ENCODE assay signal across 11 mouse cellular contexts in genomic region chr8:70879500-70879899, GRCm38 (mm10). TPM values are rescaled to one million over a fixed set of nuclear protein-coding genes. Genes with fewer than 3 reads are reported as not detected.
DNase-seq lines count a peak whose midpoint lies in the region; ATAC-seq and TF ChIP-seq lines count a peak whose summit lies in the region.
"Had no signal": no experiment of that assay in that cellular context is flagged by ENCODE, and none has a peak within 500 bp of the region (broad histone marks: within the 10 kb centered on the region; RNA-seq: fewer than 3 reads in every experiment).

No protein-coding gene starts in this region.

- H3K4me3 ChIP-seq in hindbrain, embryonic 13.5 days, result no peak overlapping the region
- no peak overlapping the region for H3K4me3 ChIP-seq in hindbrain, embryonic 16.5 days (ENCODE audit: low read length)
- no peak overlapping the region for H3K4me3 ChIP-seq in ES-Bruce4 (ENCODE audit: low read depth, low read length)
- H3K4me3 ChIP-seq in embryonic facial prominence, embryonic 14.5 days (ENCODE audit: low read depth, low read length), result no peak overlapping the region
- H3K4me3 ChIP-seq: neural tube, embryonic 15.5 days had no signal

- TF ChIP-seq CTCF in ES-Bruce4 (IDR thresholded peaks at IDR 0.05; ENCODE audit: low read depth, low read length), result no peak

- no peaks in the 10 kb centered on the region for H3K36me3 ChIP-seq in hindbrain, embryonic 13.5 days
- H3K36me3 ChIP-seq in hindbrain, embryonic 16.5 days (ENCODE audit: control insufficient read depth, insufficient read depth, low read length), result no peaks in the 10 kb centered on the region
- no peaks in the 10 kb centered on the region for H3K36me3 ChIP-seq in ES-Bruce4 (ENCODE audit: control insufficient read depth, insufficient read depth, low read length, poor library complexity, severe bottlenecking)
- H3K36me3 ChIP-seq in embryonic facial prominence, embryonic 14.5 days (ENCODE audit: control insufficient read depth, insufficient read depth, low read length), result no peaks in the 10 kb centered on the region
- H3K36me3 ChIP-seq: neural tube, embryonic 15.5 days had no signal

- WGBS in hindbrain, embryonic 13.5 days, result 39% methylated on average over 4 of the region's 4 CpGs
- WGBS in hindbrain, embryonic 16.5 days, result 42% methylated on average over 4 of the region's 4 CpGs
- WGBS in embryonic facial prominence, embryonic 14.5 days, result 47% methylated on average over 4 of the region's 4 CpGs

- H3K27me3 ChIP-seq in hindbrain, embryonic 13.5 days, result peaks cover 10% of the 10 kb centered on the region; the same call in 1 of the 2 replicates
- H3K27me3 ChIP-seq in hindbrain, embryonic 16.5 days (replicated peaks; ENCODE audit: control insufficient read depth, insufficient read depth, low read length), result no peaks in the 10 kb centered on the region
- H3K27me3 ChIP-seq in ES-Bruce4 (ENCODE audit: control insufficient read depth, insufficient read depth, low read length, poor library complexity, severe bottlenecking), result no peaks in the 10 kb centered on the region
- H3K27me3 ChIP-seq in embryonic facial prominence, embryonic 14.5 days (replicated peaks; ENCODE audit: control insufficient read depth, insufficient read depth, low read length), result no peaks in the 10 kb centered on the region

- peak; percentile 81 for DNase-seq in cerebellum, adult 11-12 months
- no peak for DNase-seq in embryonic facial prominence, embryonic 14.5 days (ENCODE audit: low spot score)
- no peak for DNase-seq in heart, adult 8-10 months (ENCODE audit: low spot score)
- DNase-seq in kidney, postnatal 14 days, result no peak

- ATAC-seq in hindbrain, embryonic 13.5 days (ENCODE audit: low FRiP score), result no peak
- no peak for ATAC-seq in hindbrain, embryonic 16.5 days
- no peak for ATAC-seq in embryonic facial prominence, embryonic 14.5 days (ENCODE audit: low read depth)

- TF ChIP-seq EP300 in ES-Bruce4 (IDR thresholded peaks at IDR 0.05; ENCODE audit: insufficient read depth, low read depth, low read length), result no peak

- peak overlapping the region; percentile 30; the same call in 1 of the 2 replicates for H3K9ac ChIP-seq in hindbrain, embryonic 13.5 days
- no peak overlapping the region for H3K9ac ChIP-seq in hindbrain, embryonic 16.5 days (ENCODE audit: low read depth, low read length)
- no peak overlapping the region for H3K9ac ChIP-seq in ES-Bruce4 (ENCODE audit: low read depth, poor library complexity, severe bottlenecking)
- no peak overlapping the region for H3K9ac ChIP-seq in embryonic facial prominence, embryonic 14.5 days (ENCODE audit: low read depth, low read length)
- H3K9ac ChIP-seq: neural tube, embryonic 15.5 days had no signal

- peaks cover 11% of the 10 kb centered on the region for H3K4me1 ChIP-seq in hindbrain, embryonic 13.5 days (replicated peaks)
- peaks cover 6% of the 10 kb centered on the region; the same call in 1 of the 2 replicates for H3K4me1 ChIP-seq in hindbrain, embryonic 16.5 days (ENCODE audit: control insufficient read depth, insufficient read depth, low read depth, low read length)
- H3K4me1 ChIP-seq in ES-Bruce4 (ENCODE audit: control insufficient read depth, insufficient read depth, low read length), result peaks cover 10% of the 10 kb centered on the region
- H3K4me1 ChIP-seq in embryonic facial prominence, embryonic 14.5 days (ENCODE audit: control insufficient read depth, insufficient read depth, low read length), result peaks cover 7% of the 10 kb centered on the region; the same call in 1 of the 2 replicates

- no peak overlapping the region for H3K4me2 ChIP-seq in hindbrain, embryonic 13.5 days
- H3K4me2 ChIP-seq in hindbrain, embryonic 16.5 days (ENCODE audit: low read length), result no peak overlapping the region
- H3K4me2 ChIP-seq in embryonic facial prominence, embryonic 14.5 days (ENCODE audit: low read depth, low read length), result no peak overlapping the region
- H3K4me2 ChIP-seq: neural tube, embryonic 15.5 days had no signal

- no peak for TF ChIP-seq POLR2A in ES-Bruce4 (IDR thresholded peaks at IDR 0.05; ENCODE audit: insufficient read depth, low read length)

- no peak overlapping the region; the same call in 1 of the 2 replicates for H3K27ac ChIP-seq in hindbrain, embryonic 13.5 days
- no peak overlapping the region for H3K27ac ChIP-seq in hindbrain, embryonic 16.5 days (ENCODE audit: low read depth, low read length)
- peak overlapping the region; percentile 48 for H3K27ac ChIP-seq in ES-Bruce4 (ENCODE audit: insufficient read depth, low read length)
- H3K27ac ChIP-seq in embryonic facial prominence, embryonic 14.5 days (replicated peaks; ENCODE audit: low read depth, low read length), result 0 out of 2 replicates have a peak overlapping the region, but pooled peaks have one; percentile 21
- H3K27ac ChIP-seq: kidney, postnatal 0 days; macrophage; neural tube, embryonic 15.5 days had no signal

- H3K9me3 ChIP-seq in hindbrain, embryonic 13.5 days, result no peaks in the 10 kb centered on the region
- H3K9me3 ChIP-seq in hindbrain, embryonic 16.5 days (ENCODE audit: control insufficient read depth, low read length), result no peaks in the 10 kb centered on the region
- H3K9me3 ChIP-seq in ES-Bruce4 (replicated peaks; ENCODE audit: control insufficient read depth, insufficient read depth, low read length, poor library complexity, severe bottlenecking), result no peaks in the 10 kb centered on the region
- H3K9me3 ChIP-seq in embryonic facial prominence, embryonic 14.5 days (ENCODE audit: control insufficient read depth, low read length), result no peaks in the 10 kb centered on the region
- H3K9me3 ChIP-seq: neural tube, embryonic 15.5 days had no signal

RNA-seq across cellular contexts. Expression of gene Ccdc124, which starts 5.8 kb away (rescaled TPM):
- 157 and 162 TPM in 2 replicates for polyA plus RNA-seq in hindbrain, embryonic 13.5 days (2015; fragmentation: Nextera tagmentation; extraction: Ambion mirVana)
- polyA plus RNA-seq in hindbrain, embryonic 16.5 days (2015; fragmentation: Nextera tagmentation; extraction: Ambion mirVana), result 168 and 190 TPM in 2 replicates
- polyA plus RNA-seq in ES-Bruce4 (2011; ENCODE audit: insufficient read depth, insufficient read length, low read depth, missing spikeins), result 62.8 and 67.2 TPM in 2 replicates
- polyA plus RNA-seq in embryonic facial prominence, embryonic 14.5 days (2014; fragmentation: Nextera tagmentation; extraction: Ambion mirVana), result 87.1 and 91.3 TPM in 2 replicates
- total RNA-seq in heart, adult 8-10 months (2022), result 10 to 100 TPM; 37.9 to 47.4 (median 45.7) TPM

RNA-seq across cellular contexts. Expression of gene Slc5a5, which starts 13.1 kb away (rescaled TPM):
- 0.61 and 0.95 TPM in 2 replicates for polyA plus RNA-seq in hindbrain, embryonic 13.5 days (2015; fragmentation: Nextera tagmentation; extraction: Ambion mirVana)
- 2.4 and 3.1 TPM in 2 replicates for polyA plus RNA-seq in hindbrain, embryonic 16.5 days (2015; fragmentation: Nextera tagmentation; extraction: Ambion mirVana)
- 13.3 TPM in 2 replicates for polyA plus RNA-seq in ES-Bruce4 (2011; ENCODE audit: insufficient read depth, insufficient read length, low read depth, missing spikeins)
- polyA plus RNA-seq in embryonic facial prominence, embryonic 14.5 days (2014; fragmentation: Nextera tagmentation; extraction: Ambion mirVana), result 0.42 and 0.58 TPM in 2 replicates
- total RNA-seq in heart, adult 8-10 months (2022), result not detected
- total RNA-seq: heart, adult 2 months had no signal
- polyA plus RNA-seq: macrophage had no signal

RNA-seq across cellular contexts. Expression of gene Kcnn1, which starts 16.4 kb away (rescaled TPM):
- polyA plus RNA-seq in hindbrain, embryonic 13.5 days (2015; fragmentation: Nextera tagmentation; extraction: Ambion mirVana), result 13.3 and 17.7 TPM in 2 replicates
- 16.3 and 18.5 TPM in 2 replicates for polyA plus RNA-seq in hindbrain, embryonic 16.5 days (2015; fragmentation: Nextera tagmentation; extraction: Ambion mirVana)
- 3.2 and 3.5 TPM in 2 replicates for polyA plus RNA-seq in ES-Bruce4 (2011; ENCODE audit: insufficient read depth, insufficient read length, low read depth, missing spikeins)
- polyA plus RNA-seq in embryonic facial prominence, embryonic 14.5 days (2014; fragmentation: Nextera tagmentation; extraction: Ambion mirVana), result 2.9 and 3.4 TPM in 2 replicates
- total RNA-seq in heart, adult 8-10 months (2022), result 10 to 100 TPM; 12.5 to 14.4 (median 13.2) TPM

RNA-seq across cellular contexts. Expression of gene Rpl18a, which starts 17.7 kb away (rescaled TPM):
- 2,665 and 2,711 TPM in 2 replicates for polyA plus RNA-seq in hindbrain, embryonic 13.5 days (2015; fragmentation: Nextera tagmentation; extraction: Ambion mirVana)
- 1,821 and 2,018 TPM in 2 replicates for polyA plus RNA-seq in hindbrain, embryonic 16.5 days (2015; fragmentation: Nextera tagmentation; extraction: Ambion mirVana)
- polyA plus RNA-seq in ES-Bruce4 (2011; ENCODE audit: insufficient read depth, insufficient read length, low read depth, missing spikeins), result 2,473 and 2,707 TPM in 2 replicates
- polyA plus RNA-seq in embryonic facial prominence, embryonic 14.5 days (2014; fragmentation: Nextera tagmentation; extraction: Ambion mirVana), result 5,430 and 5,481 TPM in 2 replicates
- 1,000 to 10,000 TPM in 2 of 4 experiments, 100 to 1,000 TPM in 2; 938 to 1,102 (median 988) TPM for total RNA-seq in heart, adult 8-10 months (2022)

RNA-seq across cellular contexts. Expression of gene Map1s, which starts 26.2 kb away (rescaled TPM):
- polyA plus RNA-seq in hindbrain, embryonic 13.5 days (2015; fragmentation: Nextera tagmentation; extraction: Ambion mirVana), result 55.6 and 61.9 TPM in 2 replicates
- 57.8 and 71.4 TPM in 2 replicates for polyA plus RNA-seq in hindbrain, embryonic 16.5 days (2015; fragmentation: Nextera tagmentation; extraction: Ambion mirVana)
- polyA plus RNA-seq in ES-Bruce4 (2011; ENCODE audit: insufficient read depth, insufficient read length, low read depth, missing spikeins), result 32.8 and 37.3 TPM in 2 replicates
- 41.3 and 49.7 TPM in 2 replicates for polyA plus RNA-seq in embryonic facial prominence, embryonic 14.5 days (2014; fragmentation: Nextera tagmentation; extraction: Ambion mirVana)
- 10 to 100 TPM; 17.8 to 24.5 (median 20.6) TPM for total RNA-seq in heart, adult 8-10 months (2022)

Comparison
In these comparisons a context has a peak if more than half of its experiments do, and no peak if none do; other contexts are left out.
1. H3K27ac ChIP-seq: peak in ES-Bruce4 (single experiment) and embryonic facial prominence, embryonic 14.5 days (single experiment); none in hindbrain, embryonic 13.5 days (single experiment) and hindbrain, embryonic 16.5 days (single experiment).